Mouse (Mus musculus) left cerebral cortex, adult 8-10 months (tissue): ENCODE data around the gene Ppp1r12a. TPM values are rescaled to one million over a fixed set of nuclear protein-coding genes. Genes with fewer than 3 reads are reported as not detected.
"Not testable (repeated sequence)": the region's sequence is repeated elsewhere in the genome, so short reads cannot be mapped to it uniquely, and the experiment has no call there.

ENCODE experiments used
- DNase-seq, 2 experiments: peaks; one replicate each; pipeline ENCODE4 v3.0.0; 2022; ENCODE audit warnings: low spot score in 2 of 2
- total RNA-seq, 4 experiments: library from RNA; stranded (reverse); gene quantifications; 2 replicates each; pipeline ENCODE4 v1.2.4; 2022

Ppp1r12a gene
- total RNA-seq, 4 experiments from 2014 or later, result 126 to 141 (median 127) TPM

GRCm38 (mm10) chr10:108197498-108197897 is 35.5 kb downstream of the Ppp1r12a start:
- DNase-seq, result no peak

DNA sequence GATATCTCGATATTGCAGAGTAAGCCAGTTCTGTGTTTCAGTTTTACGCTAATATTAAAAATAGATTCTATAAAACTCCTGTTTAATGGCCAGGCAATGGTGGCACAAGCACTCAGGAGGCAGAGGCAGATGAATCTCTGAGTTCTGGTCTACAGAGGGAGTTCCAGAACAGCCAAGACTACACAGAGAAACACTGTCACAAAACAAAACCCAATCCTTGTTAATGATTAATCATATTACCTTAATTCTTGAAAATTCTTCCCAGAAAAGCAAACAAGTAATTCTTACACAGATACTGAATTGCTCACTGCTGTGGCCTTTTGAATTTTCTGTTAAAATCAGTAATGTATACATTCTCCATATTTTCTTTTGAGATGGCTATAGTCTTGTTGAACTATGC is 37.0 kb downstream of the Ppp1r12a start:
- DNase-seq, result no peak

- no peak for DNase-seq
Observed at GRCm38 (mm10) chr10:108202126-108202525, 40.1 kb downstream of the Ppp1r12a start.

- DNase-seq, result no peak
Observed at GRCm38 (mm10) chr10:108203440-108203839, 41.4 kb downstream of the Ppp1r12a start.

- no peak for DNase-seq
Observed at GRCm38 (mm10) chr10:108209396-108209795, 47.4 kb downstream of the Ppp1r12a start.

GRCm38 (mm10) chr10:108224413-108224812 is 62.4 kb downstream of the Ppp1r12a start:
- no peak for DNase-seq

DNA sequence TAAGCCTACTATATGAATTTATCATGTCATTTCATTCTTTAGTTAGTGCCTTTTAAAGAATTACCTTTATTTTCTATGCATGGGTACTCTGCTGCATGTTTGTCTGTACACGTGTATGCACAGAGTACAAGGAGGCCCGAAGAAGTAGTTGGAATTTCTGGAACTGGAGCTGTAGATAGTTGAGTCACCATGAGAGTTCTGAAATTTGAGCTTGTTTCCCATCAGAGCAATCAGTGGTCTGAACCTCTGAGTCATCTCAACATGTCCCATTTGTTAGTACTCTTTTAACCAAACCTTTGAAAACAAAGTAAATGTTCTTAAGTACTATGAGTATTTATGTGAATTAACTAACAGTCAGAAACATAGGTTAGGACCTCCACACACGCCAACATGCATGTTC is 75.1 kb downstream of the Ppp1r12a start:
- no peak for DNase-seq

- DNase-seq, result no peak
Observed at GRCm38 (mm10) chr10:108239061-108239460, 77.1 kb downstream of the Ppp1r12a start.

DNA sequence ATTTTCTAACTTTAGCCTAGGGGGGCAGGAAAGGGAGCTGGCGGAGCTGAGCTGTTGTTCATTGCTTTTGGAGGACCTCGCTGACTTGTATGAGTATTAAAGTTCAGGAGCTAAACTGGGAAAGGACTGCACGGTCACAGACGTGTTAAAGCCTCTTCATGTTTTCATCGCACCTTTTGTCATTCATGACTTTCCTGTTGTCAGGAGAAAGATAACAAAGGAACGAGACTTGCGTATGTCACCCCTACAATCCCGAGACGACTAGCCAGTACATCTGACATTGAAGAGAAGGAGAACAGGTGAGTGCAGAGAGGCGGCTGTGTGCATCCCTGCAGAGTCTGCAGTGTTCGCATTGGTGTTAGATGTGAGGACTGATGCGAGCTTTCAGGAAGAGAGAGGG is 88.7 kb downstream of the Ppp1r12a start:
- DNase-seq, result no peak

- DNase-seq, result no peak
Observed at GRCm38 (mm10) chr10:108251181-108251580, 89.2 kb downstream of the Ppp1r12a start.

- no peak for DNase-seq
Observed at GRCm38 (mm10) chr10:108255812-108256376, 93.9 kb downstream of the Ppp1r12a start.

DNA sequence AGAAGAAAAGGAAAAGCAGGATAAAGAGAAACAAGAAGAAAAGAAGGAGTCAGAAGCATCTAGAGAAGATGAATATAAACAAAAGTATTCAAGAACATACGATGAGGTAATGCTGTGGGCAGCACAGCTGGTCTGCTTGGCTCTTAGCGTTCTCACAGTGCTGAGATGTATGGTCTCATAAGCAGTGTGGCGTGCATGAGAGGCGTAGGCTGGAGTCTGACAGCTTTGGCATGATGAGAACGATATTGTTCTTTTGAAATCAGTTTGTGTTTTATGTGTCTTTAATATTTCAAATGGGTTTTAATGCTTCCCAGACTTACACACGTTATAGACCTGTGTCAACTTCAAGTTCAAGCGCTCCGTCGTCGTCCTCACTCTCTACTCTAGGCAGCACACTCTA is 98.9 kb downstream of the Ppp1r12a start:
- DNase-seq, result peak in 1 of 2 experiments; percentile 33

GRCm38 (mm10) chr10:108264641-108265040 is 102.6 kb downstream of the Ppp1r12a start:
- DNase-seq, result no peak

DNA sequence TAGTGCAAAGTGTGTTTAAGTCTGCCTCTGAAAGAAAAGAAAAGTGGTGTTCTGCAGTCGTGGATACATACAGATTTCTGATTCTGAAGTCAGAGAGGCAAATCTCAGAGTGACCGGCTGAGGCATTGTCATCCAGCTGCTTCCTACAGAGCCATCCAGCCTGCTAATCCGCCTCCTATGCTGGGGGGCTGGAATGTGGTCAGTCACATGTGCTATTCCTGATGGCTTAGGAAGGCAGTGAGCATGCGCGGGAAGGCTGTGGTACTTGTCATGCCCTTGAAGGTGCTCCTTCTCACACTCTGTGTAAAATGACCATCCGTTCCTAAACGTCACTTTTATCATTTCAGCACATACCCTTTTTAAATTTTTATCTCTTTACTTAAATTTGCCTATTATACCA is 109.2 kb downstream of the Ppp1r12a start:
- no peak for DNase-seq

GRCm38 (mm10) chr10:108276678-108277077 is 114.7 kb downstream of the Ppp1r12a start:
- DNase-seq, result no peak

DNA sequence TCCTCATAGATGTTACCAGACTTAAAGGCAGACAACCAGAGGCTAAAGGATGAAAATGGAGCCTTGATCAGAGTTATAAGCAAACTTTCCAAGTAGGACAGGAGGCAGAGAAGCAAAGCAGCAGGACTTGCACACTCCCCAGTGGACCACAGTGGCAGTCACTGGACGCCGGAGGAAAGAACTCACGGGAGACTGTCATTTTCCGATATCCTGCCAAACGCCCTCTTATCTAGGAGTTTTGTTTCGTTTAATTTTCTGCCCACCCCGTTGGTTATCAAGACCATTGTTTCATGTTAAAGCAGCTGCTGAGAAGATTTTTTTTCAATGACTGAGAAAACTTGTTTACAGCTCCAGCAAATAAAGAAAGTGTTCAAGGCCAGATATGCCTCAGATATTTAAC is 115.2 kb downstream of the Ppp1r12a start:
- DNase-seq, result no peak

DNA sequence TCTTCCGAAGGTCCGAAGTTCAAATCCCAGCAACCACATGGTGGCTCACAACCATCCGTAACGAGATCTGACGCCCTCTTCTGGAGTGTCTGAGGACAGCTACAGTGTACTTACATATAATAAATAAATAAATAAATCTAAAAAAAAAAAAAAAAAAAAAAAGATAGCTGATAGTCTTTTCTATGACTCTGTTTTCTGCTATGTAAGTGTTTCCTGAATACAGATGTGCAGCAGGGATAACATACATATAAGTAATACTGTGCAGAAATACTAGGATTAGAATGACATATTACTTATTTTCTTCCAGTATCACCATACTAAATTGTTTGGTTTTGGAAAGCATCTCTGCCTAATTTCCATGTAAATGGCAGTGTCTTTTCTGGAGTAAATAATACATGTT is 119.1 kb downstream of the Ppp1r12a start:
- not testable (repeated sequence) for DNase-seq

DNA sequence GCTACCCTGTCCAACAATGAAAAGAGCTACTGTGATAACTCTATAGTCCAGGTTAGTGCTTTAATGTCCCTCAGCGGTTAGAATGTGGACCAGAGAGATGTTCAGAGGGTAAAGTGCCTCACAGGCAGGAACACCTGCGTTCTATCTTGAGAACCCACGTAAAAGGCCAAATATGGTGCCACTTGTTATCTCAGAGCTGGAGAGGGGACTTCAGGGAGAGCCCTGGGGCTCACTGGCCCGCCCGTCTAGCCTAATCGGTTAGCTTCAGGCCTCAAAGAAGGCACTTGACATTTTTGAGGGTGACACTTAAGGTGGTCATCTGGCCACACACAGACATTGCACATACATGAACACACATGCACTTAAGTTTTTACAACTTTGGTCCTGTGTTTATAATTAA is 120.4 kb downstream of the Ppp1r12a start:
- no peak for DNase-seq

GRCm38 (mm10) chr10:108283418-108283817 is 121.4 kb downstream of the Ppp1r12a start:
- no peak for DNase-seq

- DNase-seq, result no peak
Observed at GRCm38 (mm10) chr10:108283837-108284236, 121.8 kb downstream of the Ppp1r12a start.

DNA sequence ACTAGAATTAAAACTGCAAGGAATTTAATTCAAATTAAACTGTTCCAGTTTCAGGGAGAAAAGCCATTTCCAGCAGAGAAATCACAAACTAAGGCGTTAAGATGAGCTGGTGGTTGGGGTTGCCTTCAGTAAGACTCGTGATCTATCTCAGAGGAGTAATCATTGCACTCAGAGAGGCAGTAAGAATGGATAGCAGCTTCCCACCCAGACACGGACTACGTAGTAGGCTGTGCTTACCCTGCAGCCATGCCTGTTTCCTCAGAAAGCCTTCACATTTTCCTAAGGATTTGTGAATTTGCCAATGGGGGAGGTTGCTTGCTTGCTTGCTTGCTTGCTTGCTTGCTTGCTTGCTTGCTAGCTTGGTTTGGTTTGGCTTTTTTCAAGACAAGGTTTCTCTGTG is 122.5 kb downstream of the Ppp1r12a start:
- no peak for DNase-seq

GRCm38 (mm10) chr10:108284977-108285376 is 123.0 kb downstream of the Ppp1r12a start:
- DNase-seq, result no peak

- DNase-seq, result no peak
Observed at GRCm38 (mm10) chr10:108286658-108287437, 124.9 kb downstream of the Ppp1r12a start.
